Mouse (Mus musculus): ENCODE measurements around the gene Adamts7. TPM values are rescaled to one million over a fixed set of nuclear protein-coding genes. Genes with fewer than 3 reads are reported as not detected.

The Adamts7 gene
- polyA plus RNA-seq, 1 experiment from 2014 or later, result 9.9 TPM

DNA sequence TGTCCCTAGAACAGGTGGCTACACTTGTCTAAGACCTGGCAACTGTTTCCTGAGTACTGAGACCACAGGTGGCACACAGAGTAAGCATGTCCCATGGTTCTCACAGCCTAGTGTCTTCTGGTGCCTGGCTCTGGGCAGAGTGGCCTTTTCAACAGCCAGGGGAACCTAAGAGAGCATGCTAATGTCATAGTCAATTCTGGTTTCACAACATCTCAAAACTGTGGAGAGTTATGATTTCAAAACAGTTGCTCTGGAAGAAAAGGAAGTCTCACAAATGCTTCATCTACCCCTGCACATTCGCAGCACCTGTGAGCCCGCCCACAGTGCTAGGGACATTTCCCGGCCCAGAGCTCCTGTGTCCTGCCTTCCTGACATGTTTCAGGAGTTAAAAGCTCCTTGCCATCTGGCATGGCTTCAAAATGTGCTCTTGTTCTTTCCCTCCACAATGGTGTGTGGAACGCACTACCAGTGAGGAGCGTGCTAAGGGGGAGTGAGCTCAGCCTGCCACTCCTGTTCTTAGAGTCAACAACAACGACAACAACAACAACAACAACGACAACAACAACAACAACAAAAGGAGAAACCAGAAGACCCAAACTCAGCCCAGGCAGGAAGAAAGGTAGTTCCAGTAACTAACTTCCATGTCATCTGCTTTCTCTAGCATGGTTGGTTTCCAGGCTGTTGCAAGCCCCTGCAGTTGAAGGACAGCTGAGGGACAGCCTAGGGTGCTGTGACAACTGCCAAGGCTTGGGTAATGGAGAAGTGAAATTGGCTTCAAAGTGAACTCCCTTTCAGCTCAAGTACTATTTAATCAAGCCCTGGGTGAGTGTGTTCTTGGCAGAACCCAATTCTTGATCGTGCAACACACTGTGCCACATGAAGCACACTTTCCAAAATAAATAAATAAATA is 70.2 kb downstream of the Adamts7 start:
- Histone ChIP-seq H3K9ac (no peak overlapping the region), H3K4me1 (no peaks in the 10 kb centered on the region), H3K4me2 (no peak overlapping the region), H3K9me3 (no peaks in the 10 kb centered on the region), H3K4me3 (no peak overlapping the region), H3K27ac (no peak overlapping the region), H3K36me3 (replicated peaks) (no peaks in the 10 kb centered on the region), H3K27me3 (replicated peaks) (no peaks in the 10 kb centered on the region)
- no peak for ATAC-seq (replicated peaks)
- 91% methylated on average over 8 of the region's 8 CpGs for WGBS

DNA sequence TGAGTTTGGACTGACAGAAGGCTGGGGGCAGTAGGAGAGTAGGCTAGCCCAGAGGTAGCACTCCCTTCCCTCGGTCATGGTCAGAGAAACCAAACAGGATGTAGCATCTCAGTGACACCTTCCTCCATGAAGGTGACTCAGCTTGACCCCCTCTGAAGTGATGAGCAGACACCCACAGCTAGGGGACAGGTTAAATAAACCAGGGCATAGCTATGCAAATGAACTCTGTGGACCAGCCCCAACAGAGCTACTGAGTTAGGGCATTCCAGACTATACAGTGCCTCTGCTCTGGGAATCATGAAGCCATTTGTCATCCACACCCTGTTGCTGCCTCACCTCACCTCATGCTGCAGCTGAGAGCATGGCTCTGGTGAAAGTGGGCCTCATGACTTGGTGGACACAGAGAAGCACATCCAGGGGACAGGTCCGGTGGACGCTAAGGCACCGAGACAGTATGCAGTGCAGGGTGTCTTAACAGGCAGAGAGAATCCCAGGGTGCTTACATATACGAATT is 71.1 kb downstream of the Adamts7 start:
- no peak overlapping the region for H3K4me2 ChIP-seq

DNA sequence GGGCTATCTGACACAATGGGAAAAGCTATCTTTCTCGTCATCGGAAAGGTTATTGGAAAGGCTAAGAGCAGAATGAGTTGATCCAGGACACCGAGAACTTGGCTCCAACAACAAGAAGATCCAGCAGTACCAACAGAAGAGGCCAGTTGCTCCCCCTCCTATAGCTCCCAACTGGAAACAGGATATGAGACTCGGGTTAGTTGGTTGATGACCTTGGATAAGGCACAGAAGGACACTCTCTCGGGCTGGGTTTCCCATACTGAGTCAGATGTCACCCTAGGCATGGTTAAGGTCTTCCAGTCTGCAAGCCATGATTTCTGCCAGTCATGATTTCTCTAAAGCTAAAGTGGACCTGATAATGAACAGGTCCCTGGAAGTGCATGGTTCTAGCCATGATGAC is 71.9 kb downstream of the Adamts7 start:
- no peak overlapping the region for H3K27ac ChIP-seq
- WGBS, result 89% methylated on average over 5 of the region's 5 CpGs
- ATAC-seq (replicated peaks), result no peak

More for the DNA sequence above, 71.1 kb downstream of the Adamts7 start:
- Histone ChIP-seq H3K27me3 (replicated peaks) (no peaks in the 10 kb centered on the region), H3K9ac (no peak overlapping the region), H3K4me3 (no peak overlapping the region), H3K36me3 (replicated peaks) (no peaks in the 10 kb centered on the region), H3K27ac (no peak overlapping the region), H3K9me3 (no peaks in the 10 kb centered on the region), H3K4me1 (no peaks in the 10 kb centered on the region)
- no peak; the same call in 1 of the 2 replicates for ATAC-seq (replicated peaks)
- WGBS, result 92% methylated on average over 5 of the region's 5 CpGs

GRCm38 (mm10) chr9:90235258-90235882 is 72.5 kb downstream of the Adamts7 start:
- WGBS, result 89% methylated on average over 10 of the region's 10 CpGs
- Histone ChIP-seq H3K4me2 (no peak overlapping the region), H3K9ac (no peak overlapping the region), H3K4me3 (no peak overlapping the region), H3K4me1 (no peaks in the 10 kb centered on the region), H3K36me3 (replicated peaks) (no peaks in the 10 kb centered on the region), H3K27ac (no peak overlapping the region), H3K9me3 (no peaks in the 10 kb centered on the region), H3K27me3 (replicated peaks) (no peaks in the 10 kb centered on the region)
- ATAC-seq (replicated peaks), result no peak

More for the DNA sequence above, 71.9 kb downstream of the Adamts7 start:
- Histone ChIP-seq H3K9ac (no peak overlapping the region), H3K4me1 (no peaks in the 10 kb centered on the region), H3K27me3 (replicated peaks) (no peaks in the 10 kb centered on the region), H3K4me3 (no peak overlapping the region), H3K36me3 (replicated peaks) (no peaks in the 10 kb centered on the region), H3K9me3 (no peaks in the 10 kb centered on the region), H3K4me2 (no peak overlapping the region)

DNA sequence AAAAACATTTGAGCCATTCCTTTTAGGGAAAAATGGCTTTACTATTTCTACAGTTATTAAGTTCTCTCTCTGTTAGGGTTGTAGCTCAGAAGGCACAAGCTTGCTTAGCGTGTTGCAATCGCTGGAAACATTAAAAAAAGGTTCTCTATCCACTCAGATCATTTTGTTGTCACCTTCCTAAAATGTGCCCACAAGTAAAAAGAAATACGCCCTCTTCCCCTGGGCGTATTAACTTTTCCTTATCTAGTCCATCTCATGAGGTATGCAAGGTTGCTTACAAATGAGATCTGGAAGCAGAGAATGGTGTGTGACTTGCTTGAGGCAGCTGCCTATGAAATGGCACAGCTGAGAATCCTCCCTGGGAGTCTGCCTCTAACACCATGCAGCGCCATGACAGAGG is 73.9 kb downstream of the Adamts7 start:
- no peaks in the 10 kb centered on the region for H3K9me3 ChIP-seq
- no peak overlapping the region for H3K9ac ChIP-seq
- no peaks in the 10 kb centered on the region for H3K36me3 ChIP-seq (replicated peaks)
- WGBS, result 92% methylated on average over 5 of the region's 5 CpGs
- ATAC-seq (replicated peaks), result no peak
- H3K27me3 ChIP-seq (replicated peaks), result no peaks in the 10 kb centered on the region
- no peak overlapping the region for H3K4me3 ChIP-seq
- H3K27ac ChIP-seq, result no peak overlapping the region
- no peak overlapping the region for H3K4me2 ChIP-seq
- H3K4me1 ChIP-seq, result no peaks in the 10 kb centered on the region

- H3K4me2 ChIP-seq, result no peak overlapping the region
- H3K4me3 ChIP-seq, result no peak overlapping the region
- no peak for ATAC-seq (replicated peaks)
- H3K4me1 ChIP-seq, result no peaks in the 10 kb centered on the region
- H3K36me3 ChIP-seq (replicated peaks), result no peaks in the 10 kb centered on the region
- H3K9me3 ChIP-seq, result no peaks in the 10 kb centered on the region
- WGBS, result 87% methylated on average over 9 of the region's 9 CpGs
- no peak overlapping the region for H3K27ac ChIP-seq
- H3K27me3 ChIP-seq (replicated peaks), result no peaks in the 10 kb centered on the region
- no peak overlapping the region for H3K9ac ChIP-seq
Measured at GRCm38 (mm10) chr9:90237232-90238062, 74.6 kb downstream of the Adamts7 start.

GRCm38 (mm10) chr9:90240560-90240959 is 77.7 kb downstream of the Adamts7 start:
- Histone ChIP-seq H3K4me2 (no peak overlapping the region), H3K9ac (no peak overlapping the region), H3K4me1 (no peaks in the 10 kb centered on the region), H3K36me3 (replicated peaks) (no peaks in the 10 kb centered on the region), H3K4me3 (no peak overlapping the region), H3K27me3 (replicated peaks) (no peaks in the 10 kb centered on the region), H3K9me3 (no peaks in the 10 kb centered on the region), H3K27ac (no peak overlapping the region)
- WGBS, result 78% methylated on average over 4 of the region's 4 CpGs
- no peak for ATAC-seq (replicated peaks)

- H3K36me3 ChIP-seq (replicated peaks), result no peaks in the 10 kb centered on the region
- no peak for ATAC-seq (replicated peaks)
- WGBS, result 90% methylated on average over 6 of the region's 6 CpGs
- no peaks in the 10 kb centered on the region for H3K9me3 ChIP-seq
- H3K9ac ChIP-seq, result no peak overlapping the region
- H3K4me1 ChIP-seq, result no peaks in the 10 kb centered on the region
- no peaks in the 10 kb centered on the region for H3K27me3 ChIP-seq (replicated peaks)
- H3K27ac ChIP-seq, result no peak overlapping the region
- H3K4me2 ChIP-seq, result no peak overlapping the region
- H3K4me3 ChIP-seq, result no peak overlapping the region
Measured at GRCm38 (mm10) chr9:90241041-90241440, 78.2 kb downstream of the Adamts7 start.

GRCm38 (mm10) chr9:90241618-90242017 is 78.7 kb downstream of the Adamts7 start:
- H3K36me3 ChIP-seq (replicated peaks), result no peaks in the 10 kb centered on the region
- H3K4me2 ChIP-seq, result no peak overlapping the region
- H3K4me1 ChIP-seq, result no peaks in the 10 kb centered on the region
- no peak overlapping the region for H3K27ac ChIP-seq
- H3K9ac ChIP-seq, result no peak overlapping the region
- H3K9me3 ChIP-seq, result no peaks in the 10 kb centered on the region
- no peak overlapping the region for H3K4me3 ChIP-seq
- 71% methylated on average over 7 of the region's 7 CpGs for WGBS
- ATAC-seq (replicated peaks), result no peak
- no peaks in the 10 kb centered on the region for H3K27me3 ChIP-seq (replicated peaks)

DNA sequence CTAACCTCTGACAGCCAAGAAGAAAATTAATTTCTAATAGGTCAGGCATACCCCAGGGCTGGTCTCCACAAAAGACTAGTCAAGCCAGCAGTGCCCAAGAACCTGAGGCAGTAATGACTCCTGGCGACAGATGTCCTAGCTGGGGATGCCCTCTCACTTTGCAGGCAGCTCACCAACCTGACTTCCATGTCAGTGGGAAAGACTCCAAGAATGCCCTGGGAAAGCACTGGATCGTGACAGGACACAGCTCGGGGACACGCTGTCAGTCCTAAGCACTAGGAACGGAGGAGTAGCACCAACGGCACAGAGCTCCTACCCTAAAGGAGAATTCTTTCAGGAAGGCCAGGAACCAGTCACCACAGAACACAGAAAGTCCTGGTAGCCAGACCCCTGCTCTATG is 79.4 kb downstream of the Adamts7 start:
- no peaks in the 10 kb centered on the region for H3K4me1 ChIP-seq
- H3K4me3 ChIP-seq, result no peak overlapping the region
- no peaks in the 10 kb centered on the region for H3K36me3 ChIP-seq (replicated peaks)
- H3K9me3 ChIP-seq, result no peaks in the 10 kb centered on the region
- ATAC-seq (replicated peaks), result no peak
- no peak overlapping the region for H3K9ac ChIP-seq
- WGBS, result 85% methylated on average over 6 of the region's 6 CpGs
- no peaks in the 10 kb centered on the region for H3K27me3 ChIP-seq (replicated peaks)
- H3K27ac ChIP-seq, result no peak overlapping the region
- no peak overlapping the region for H3K4me2 ChIP-seq

GRCm38 (mm10) chr9:90242855-90243254 is 80.0 kb downstream of the Adamts7 start:
- H3K36me3 ChIP-seq (replicated peaks), result no peaks in the 10 kb centered on the region
- no peaks in the 10 kb centered on the region for H3K9me3 ChIP-seq
- H3K4me2 ChIP-seq, result no peak overlapping the region
- 93% methylated on average over 7 of the region's 7 CpGs for WGBS
- H3K4me3 ChIP-seq, result no peak overlapping the region
- H3K27ac ChIP-seq, result no peak overlapping the region
- H3K4me1 ChIP-seq, result no peaks in the 10 kb centered on the region
- no peaks in the 10 kb centered on the region for H3K27me3 ChIP-seq (replicated peaks)
- H3K9ac ChIP-seq, result no peak overlapping the region
- no peak for ATAC-seq (replicated peaks)

All from midbrain, embryonic 15.5 days (tissue).